Mouse (Mus musculus) induced T-regulatory cell, adult 2 months (primary cell): ENCODE data around the gene Fdxr.

Experiments
- DNase-seq: peaks from one replicate; pipeline ENCODE4 v3.0.0-alpha.2; 2012; ENCODE audit warnings: low read depth

Gene Fdxr

GRCm38 (mm10) chr11:115276780-115277603, at the start of gene Fdxr:
Gene Fdxr, minus strand, starts transcription at chr11:115277050.
- peak; percentile 100 for DNase-seq

DNA sequence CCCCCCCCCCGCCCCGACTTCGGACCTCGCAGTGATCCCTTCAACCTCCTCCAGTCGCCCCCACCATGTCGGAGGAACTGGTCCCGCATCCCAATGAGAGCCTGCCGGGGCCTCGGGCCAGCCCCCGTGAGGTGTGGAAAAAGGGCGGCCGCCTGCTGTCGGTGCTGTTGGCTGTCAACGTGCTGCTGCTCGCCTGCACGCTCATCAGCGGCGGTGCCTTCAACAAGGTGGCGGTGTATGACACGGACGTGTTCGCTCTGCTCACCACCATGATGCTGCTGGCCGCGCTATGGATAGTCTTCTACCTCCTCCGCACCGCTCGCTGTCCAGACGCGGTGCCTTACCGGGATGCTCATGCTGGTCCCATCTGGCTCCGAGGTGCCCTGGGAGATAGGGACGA, 46.5 kb upstream of the Fdxr start:
- DNase-seq = no peak

GRCm38 (mm10) chr11:115321906-115322693, 45.2 kb upstream of the Fdxr start, which contains the start of gene Ush1g:
Gene Ush1g, minus strand, starts transcription at chr11:115322041.
- DNase-seq = peak; percentile 82

DNA sequence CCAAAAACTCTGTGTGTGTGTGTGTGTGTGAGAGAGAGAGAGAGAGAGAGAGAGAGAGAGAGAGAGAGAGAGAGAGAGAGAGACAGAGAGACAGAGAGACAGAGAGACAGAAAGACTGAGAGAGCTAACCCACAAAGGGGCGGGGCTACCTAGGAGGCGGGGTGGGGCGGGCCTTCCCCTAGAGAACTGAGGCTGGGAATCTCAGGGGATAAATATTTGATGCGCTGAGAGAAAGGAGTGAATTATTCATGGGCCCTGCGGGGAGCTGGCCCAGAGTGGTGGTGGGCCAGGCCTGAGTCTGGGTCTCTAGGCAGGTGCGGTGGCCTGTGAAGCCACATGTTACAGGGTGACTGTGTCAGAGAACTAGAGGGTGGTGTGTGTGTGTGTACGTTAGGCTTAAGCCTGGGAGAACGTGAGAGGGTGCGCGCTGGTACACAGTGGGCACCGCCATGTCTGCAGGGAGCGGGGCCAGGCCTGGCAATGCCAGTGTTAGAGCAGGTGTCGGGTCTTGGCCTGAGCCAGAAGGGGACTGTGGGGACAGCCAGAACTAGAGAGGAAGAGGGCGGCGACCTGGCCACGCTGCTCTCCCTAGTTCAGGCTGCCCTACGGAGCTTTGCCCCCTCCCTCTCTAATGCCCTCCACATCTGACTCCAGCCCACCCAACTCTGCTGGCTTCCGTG, 43.0 kb upstream of the Fdxr start:
- DNase-seq = peak; percentile 42

DNA sequence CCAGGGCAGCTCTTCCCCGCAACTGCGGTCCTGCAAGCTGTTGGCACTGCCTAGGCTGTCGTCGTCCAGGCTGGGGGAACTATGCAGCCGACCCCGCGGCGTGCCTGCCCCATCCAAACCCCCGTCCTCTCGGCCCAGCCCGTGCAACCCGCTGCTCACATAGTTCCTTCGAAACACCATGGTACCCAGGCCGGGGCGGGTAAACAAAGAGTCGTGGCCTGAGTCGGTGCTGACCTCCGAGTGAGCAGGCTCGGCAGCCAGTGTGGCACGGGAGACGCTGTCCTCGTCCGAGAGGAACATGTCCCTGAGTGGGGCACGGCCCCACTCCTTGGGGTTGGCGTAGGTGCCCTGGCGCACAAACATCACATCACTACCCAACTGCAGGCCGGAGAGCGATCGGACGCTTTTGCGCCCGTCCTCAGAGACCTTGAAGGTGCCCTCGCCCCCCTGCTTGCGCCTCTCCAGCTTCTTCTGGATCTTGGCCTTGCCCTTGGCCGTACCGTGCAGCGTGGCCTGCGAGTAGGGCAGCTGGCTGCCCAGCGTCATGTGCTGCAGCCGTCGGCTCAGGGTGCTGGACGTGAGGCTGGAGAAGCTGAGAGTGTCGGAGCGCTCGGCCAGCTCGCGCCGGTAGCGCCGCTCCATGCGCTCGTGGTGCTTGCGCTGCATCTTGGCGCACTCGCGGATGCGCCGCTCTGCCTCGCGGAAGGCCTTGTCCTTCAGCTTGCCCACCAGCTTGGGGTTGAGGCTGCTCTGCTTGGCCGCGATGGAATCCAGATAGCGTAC, 41.6 kb upstream of the Fdxr start:
- DNase-seq = no peak

DNA sequence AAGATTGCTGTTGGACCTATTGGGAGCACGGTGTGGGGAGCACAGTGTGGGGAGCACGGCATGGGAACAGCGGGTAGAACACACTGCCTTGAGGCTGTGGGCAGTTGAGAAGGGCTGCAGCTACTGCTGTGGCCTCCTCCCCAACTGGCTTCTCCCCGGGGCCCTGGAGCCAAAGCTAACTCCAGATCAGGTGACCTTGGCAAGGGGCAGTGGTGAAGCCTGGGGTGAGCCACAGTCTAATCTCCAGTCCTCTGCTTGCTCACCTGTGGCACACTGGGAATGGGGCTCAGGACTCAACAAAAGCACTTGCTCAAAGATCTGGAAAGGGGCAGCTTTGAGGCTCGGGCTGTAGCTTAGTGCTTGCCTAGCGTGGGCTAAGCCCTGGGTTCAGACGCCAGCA, 40.4 kb upstream of the Fdxr start:
- DNase-seq = no peak

- no peak for DNase-seq
Measured at GRCm38 (mm10) chr11:115314249-115314648, 37.4 kb upstream of the Fdxr start.

DNA sequence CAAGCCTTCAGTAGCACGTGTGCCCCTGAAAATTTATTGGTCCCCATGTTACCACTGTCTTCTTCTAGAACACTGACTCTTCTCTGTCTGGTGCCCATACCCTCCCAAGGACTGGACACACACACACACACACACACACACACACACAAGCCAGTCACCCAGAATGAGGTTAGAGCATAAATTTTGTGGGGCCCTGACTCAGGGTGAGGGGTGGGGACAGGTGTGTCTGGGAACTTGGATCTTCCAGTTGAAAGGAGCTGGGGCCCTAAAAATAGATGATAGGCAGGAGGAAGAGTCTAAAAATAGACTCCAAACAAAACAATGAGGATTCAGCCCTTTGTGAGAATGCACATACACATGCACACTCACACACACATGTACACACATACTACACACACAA, 31.9 kb upstream of the Fdxr start:
- no peak for DNase-seq

- no peak for DNase-seq
Measured at GRCm38 (mm10) chr11:115306863-115307262, 30.0 kb upstream of the Fdxr start, which contains the start of gene Otop2. Gene Otop2, plus strand, starts transcription at chr11:115307163.

DNA sequence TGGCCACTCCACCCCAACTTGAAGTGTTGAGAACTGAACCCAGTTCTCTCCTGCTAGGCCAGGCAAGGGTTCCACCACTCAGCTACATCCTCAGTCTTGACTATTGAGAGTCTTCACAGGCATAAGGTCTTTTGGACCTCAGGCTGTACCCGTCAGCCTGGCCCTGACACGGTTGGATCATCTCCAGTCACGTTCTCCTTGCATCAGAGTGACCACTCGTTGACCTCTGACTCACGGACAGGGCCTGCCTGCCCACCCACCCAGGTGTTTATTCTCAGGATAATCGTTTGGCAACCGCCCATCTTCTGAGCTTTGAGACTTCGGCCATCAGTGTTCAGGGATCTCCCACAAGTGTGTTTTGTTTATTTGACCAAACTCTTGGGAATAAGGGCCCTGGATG, 26.3 kb upstream of the Fdxr start:
- DNase-seq = no peak

DNA sequence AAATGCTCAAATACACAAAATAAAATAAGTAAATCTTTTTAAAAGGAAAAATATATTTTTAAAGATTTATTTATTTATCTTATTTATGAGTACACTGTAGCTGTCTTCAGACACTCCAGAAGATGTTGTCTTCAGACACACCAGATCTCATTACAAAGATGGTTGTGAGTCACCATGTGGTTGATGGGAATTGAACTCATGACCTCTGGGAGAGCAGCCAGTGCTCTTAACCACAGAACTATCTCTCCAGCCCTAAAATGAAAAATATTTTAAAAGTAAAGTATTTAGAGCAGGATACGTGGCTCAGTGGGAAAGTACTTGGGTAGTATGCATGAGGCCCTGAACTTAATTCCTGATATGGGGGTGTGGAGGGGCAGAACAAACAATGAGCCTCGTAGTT, 24.5 kb upstream of the Fdxr start:
- no peak for DNase-seq

- no peak for DNase-seq
Measured at GRCm38 (mm10) chr11:115300745-115301144, 23.9 kb upstream of the Fdxr start.

DNA sequence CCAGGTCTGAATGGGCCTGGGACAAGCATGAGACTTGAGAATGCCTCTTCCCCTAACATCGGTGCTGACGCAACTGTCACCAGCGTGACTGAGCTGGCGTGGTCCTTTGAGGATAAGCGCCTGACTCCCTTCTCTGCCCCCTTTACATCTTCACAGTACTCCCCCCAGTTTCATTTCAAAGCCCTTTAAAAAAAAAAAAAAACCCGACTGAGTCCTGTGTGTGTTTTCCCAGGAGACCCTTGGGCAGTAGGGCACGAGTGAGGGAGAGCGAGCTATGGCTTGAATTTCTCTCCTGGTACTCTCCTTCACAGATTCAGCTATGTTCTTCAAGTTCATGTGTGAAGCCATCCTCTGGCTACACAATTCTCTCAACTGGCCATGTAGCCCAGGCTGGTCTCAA, 21.3 kb upstream of the Fdxr start:
- no peak for DNase-seq

GRCm38 (mm10) chr11:115297214-115297826, 20.5 kb upstream of the Fdxr start, which contains the start of gene Fads6:
Gene Fads6, minus strand, starts transcription at chr11:115297663.
- DNase-seq = peak; percentile 84

- no peak for DNase-seq
Measured at GRCm38 (mm10) chr11:115296471-115297210, 19.8 kb upstream of the Fdxr start.

- DNase-seq = no peak
Measured at GRCm38 (mm10) chr11:115295939-115296338, 19.1 kb upstream of the Fdxr start.

DNA sequence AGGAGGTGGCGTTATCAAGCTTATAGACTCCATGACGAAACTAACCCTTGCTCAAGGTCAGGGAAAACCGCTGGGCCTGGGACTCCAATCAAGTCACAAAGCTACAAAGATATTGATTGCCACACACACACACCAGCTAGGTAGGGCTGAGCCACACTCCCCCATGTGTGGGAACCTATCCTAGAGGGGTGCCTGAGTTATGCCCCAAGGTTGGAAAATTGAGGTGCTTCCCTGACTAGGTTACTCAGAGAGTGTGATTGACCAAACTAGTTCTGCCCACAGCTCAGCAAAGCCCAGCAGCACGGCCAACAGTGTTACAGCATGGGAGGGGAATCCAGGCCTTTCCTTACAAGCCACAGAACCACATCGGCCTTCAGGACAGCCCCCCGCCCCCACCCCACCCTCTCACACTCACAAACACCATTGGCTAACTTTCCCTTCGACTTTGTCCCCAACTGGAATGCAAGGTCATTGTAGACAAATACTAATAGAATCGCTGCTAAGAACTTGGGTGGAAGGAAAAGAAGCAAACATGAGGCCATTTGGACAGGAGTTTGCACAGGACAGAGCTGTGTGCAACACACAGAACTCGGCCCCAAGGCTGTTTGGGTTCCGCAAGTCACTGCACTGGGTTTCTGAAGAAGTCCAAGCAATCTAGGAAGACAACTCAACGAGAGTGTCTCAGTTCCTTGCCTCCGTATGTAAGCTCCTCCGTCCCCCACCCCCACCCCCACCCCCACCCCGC, 16.0 kb upstream of the Fdxr start:
- no peak for DNase-seq

DNA sequence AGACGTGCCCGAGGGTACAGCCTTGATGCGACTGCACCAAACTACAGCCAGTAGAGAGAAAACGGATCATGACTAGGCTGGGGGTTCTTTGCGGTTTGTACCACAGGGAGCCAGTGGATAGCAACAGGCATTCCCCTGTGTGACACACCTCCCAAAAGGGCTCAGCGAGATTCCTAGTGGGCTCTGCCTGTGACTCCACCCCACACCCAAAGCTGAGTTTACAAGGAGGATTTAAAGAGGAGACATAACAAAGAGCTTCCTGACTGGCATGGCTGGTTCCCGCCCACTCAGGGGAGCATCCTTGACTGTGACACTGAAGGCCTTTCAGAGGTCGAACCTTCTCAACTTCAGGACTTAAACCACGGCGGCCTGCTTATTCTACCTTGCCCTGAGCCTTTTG, 14.7 kb upstream of the Fdxr start:
- no peak for DNase-seq

DNA sequence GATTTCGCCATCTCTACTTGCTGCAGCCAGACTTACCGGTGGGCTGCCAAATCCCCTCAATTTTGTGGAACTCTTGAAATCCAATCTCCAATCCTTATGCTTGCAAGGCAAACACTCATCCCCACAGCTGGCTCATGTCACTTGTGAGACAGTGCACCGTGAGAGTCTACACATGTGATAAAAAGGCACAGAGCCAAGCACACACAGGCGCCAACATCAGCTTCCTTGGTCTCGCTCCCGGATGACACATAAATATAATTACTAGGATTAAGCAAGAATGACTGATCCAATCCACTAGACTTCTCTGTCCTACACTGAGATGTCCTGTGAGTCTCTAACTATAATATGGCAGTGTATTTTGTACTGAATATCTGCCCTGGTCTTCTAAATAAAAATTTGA, 14.1 kb upstream of the Fdxr start:
- DNase-seq = no peak

- no peak for DNase-seq
Measured at GRCm38 (mm10) chr11:115290314-115290713, 13.5 kb upstream of the Fdxr start.
